Mouse (Mus musculus): Measurements from ENCODE around the gene Fam45a. TPM values are rescaled to one million over a fixed set of nuclear protein-coding genes. Genes with fewer than 3 reads are reported as not detected.

Gene Fam45a
- polyA plus RNA-seq, 1 experiment from 2014 or later, result 39.4 TPM

DNA sequence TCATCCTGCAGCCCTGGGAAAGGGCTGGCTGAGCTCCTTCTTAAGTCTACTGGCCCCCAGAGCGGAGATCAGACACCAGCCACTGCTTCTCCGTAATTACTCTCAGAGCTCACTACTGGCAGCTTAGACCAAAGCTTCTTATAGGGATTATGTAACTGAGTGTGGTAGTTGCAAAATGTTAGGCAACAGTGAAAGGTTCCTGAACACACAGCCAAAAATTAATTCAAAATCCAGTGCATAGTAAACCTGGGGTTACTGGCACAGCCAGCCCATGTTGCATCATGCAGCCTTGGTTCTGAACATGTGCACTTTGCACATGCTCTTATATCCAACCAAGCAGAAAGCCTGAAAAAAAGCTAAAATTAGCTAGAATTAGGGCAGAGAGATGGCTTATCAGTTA is 16.1 kb upstream of the Fam45a start:
- no peak for ATAC-seq (replicated peaks)
- no peak overlapping the region for H3K27ac ChIP-seq
- no peaks in the 10 kb centered on the region for H3K36me3 ChIP-seq (replicated peaks)
- 68% methylated on average over 2 of the region's 2 CpGs for WGBS
- no peak overlapping the region for H3K4me3 ChIP-seq
- no peak overlapping the region for H3K9ac ChIP-seq
- peaks cover 3% of the 10 kb centered on the region; the same call in 1 of the 2 replicates for H3K4me1 ChIP-seq
- H3K9me3 ChIP-seq, result no peaks in the 10 kb centered on the region
- H3K27me3 ChIP-seq (replicated peaks), result no peaks in the 10 kb centered on the region
- H3K4me2 ChIP-seq, result no peak overlapping the region

DNA sequence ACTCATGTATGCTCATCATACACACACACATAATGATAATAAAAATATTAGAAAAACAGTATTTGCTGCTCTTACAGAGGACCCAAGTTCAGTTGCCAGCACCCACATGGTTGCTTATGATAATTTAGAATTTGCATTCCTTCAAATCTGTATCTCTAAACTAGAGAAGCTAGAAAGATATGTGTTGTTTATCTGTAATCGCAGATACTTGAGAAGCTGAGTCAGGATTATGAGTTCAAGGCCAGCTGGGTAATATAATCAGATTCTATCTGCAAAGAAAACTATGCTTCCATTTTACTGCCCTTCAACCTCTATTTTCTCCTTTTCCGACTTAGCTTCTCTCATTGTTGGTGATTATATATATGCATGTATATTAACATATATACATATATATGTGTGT is 14.0 kb upstream of the Fam45a start:
- H3K4me1 ChIP-seq, result no peaks in the 10 kb centered on the region
- H3K9ac ChIP-seq, result no peak overlapping the region
- 96% methylated on average over 2 of the region's 2 CpGs for WGBS
- no peaks in the 10 kb centered on the region for H3K36me3 ChIP-seq (replicated peaks)
- no peaks in the 10 kb centered on the region for H3K9me3 ChIP-seq
- no peak overlapping the region for H3K4me3 ChIP-seq
- ATAC-seq (replicated peaks), result no peak
- no peak overlapping the region for H3K4me2 ChIP-seq
- H3K27ac ChIP-seq, result no peak overlapping the region
- H3K27me3 ChIP-seq (replicated peaks), result no peaks in the 10 kb centered on the region

DNA sequence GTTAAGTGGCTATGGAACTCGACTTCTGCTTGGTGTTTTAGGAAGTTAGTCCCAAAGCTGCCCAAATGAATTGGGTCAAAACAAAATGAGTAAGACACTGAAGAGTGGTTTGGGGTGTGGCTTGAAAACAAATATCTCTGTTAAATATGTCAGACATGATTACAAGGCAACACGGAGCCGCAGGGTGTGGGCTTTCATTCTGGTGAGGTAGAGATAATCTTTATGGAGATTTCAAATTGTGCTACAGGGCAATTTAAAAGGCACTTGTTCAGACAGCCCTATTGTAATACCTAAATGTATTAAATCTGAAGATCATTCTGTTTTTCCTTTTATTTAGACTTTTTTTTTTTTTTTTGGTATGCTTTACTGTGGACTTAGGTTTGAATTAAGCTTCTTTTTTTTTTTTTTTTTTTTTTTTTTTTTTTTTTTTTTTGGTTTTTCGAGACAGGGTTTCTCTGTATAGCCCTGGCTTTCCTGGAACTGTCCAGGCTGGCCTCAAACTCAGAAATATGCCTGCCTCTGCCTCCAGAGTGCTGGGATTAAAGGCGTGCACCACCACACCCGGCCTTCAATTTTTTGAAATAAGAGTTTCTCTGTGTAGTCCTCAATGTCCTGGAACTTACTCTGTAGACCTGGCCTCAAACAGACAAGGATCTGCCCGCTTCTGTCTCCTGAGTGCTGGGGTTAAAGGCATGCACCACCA is 11.4 kb upstream of the Fam45a start:
- 70% methylated on average over 7 of the region's 7 CpGs for WGBS
- no peak overlapping the region for H3K4me2 ChIP-seq
- no peak overlapping the region for H3K27ac ChIP-seq
- no peak overlapping the region for H3K9ac ChIP-seq
- no peaks in the 10 kb centered on the region for H3K9me3 ChIP-seq
- no peaks in the 10 kb centered on the region for H3K27me3 ChIP-seq (replicated peaks)
- H3K4me3 ChIP-seq, result no peak overlapping the region
- H3K4me1 ChIP-seq, result no peaks in the 10 kb centered on the region
- no peaks in the 10 kb centered on the region for H3K36me3 ChIP-seq (replicated peaks)
- no peak for ATAC-seq (replicated peaks)

DNA sequence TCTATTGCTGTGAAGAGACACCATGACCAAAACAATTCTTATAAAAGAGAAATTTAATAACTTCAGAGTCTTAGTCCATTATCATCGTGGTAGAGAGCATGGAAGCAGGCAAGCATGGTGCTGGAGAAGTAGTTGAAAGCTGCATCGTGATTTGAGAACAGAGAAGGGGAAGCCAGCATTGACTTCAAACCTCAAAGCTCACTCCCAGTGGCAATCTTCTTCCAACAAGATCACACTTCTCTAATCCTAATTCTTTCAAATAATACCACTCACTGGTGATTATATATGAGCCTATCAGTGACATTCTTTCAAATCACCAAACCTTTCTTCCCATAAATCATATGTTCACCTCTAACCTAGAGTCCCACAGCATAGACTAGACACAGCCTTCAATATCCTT is 6.5 kb upstream of the Fam45a start:
- Histone ChIP-seq H3K27me3 (replicated peaks) (no peaks in the 10 kb centered on the region), H3K9ac (no peak overlapping the region), H3K4me1 (no peaks in the 10 kb centered on the region), H3K27ac (no peak overlapping the region), H3K4me3 (no peak overlapping the region), H3K36me3 (replicated peaks) (no peaks in the 10 kb centered on the region), H3K9me3 (no peaks in the 10 kb centered on the region), H3K4me2 (no peak overlapping the region)
- ATAC-seq (replicated peaks), result no peak
- 62% methylated on average over 2 of the region's 2 CpGs for WGBS

DNA sequence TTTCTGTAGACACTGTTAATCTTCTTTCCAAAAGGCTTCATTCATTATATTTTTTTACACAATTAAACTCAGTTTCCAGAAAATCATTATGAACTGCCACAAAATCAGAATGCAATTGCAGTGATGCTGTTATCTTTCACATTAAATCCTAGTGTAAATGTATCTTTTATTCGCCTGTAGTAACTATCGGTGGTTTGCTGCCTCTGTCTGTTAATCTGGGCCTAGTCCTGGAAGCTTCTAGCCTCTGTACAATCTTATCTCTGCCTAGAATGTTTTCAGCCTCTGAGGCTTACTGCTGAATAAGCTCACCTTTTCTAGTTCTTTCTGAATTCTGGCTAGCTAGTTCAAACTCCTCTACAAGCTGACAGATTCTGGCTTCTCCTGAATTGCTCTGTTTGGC is 1.5 kb upstream of the Fam45a start:
- Histone ChIP-seq H3K27me3 (replicated peaks) (no peaks in the 10 kb centered on the region), H3K27ac (no peak overlapping the region), H3K9ac (no peak overlapping the region), H3K4me1 (peaks cover 6% of the 10 kb centered on the region), H3K4me3 (no peak overlapping the region), H3K4me2 (no peak overlapping the region), H3K36me3 (replicated peaks) (no peaks in the 10 kb centered on the region), H3K9me3 (no peaks in the 10 kb centered on the region)
- over 99% methylated on average over 2 of the region's 2 CpGs for WGBS
- no peak for ATAC-seq (replicated peaks)

DNA sequence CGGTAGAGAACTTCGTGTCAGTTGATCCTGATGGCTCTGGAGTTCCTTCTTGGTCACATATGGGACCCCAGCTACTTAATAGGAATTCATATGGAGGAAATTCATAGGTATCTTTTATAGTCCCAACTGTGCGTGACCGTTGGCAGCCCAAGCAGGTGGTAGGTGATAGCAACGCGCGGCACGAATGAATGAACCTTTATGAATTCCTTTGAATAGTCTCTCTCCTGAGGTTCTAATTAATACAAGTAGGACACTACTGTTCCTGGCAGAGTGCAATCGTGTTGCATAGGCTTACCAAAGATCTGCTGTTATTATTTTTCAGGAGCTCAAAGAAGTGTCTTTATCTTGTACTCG is 628 bp downstream of the Fam45a start:
- peak overlapping the region; percentile 75 for H3K27ac ChIP-seq
- no peak for ATAC-seq (replicated peaks)
- H3K4me3 ChIP-seq, result peak overlapping the region; percentile 64
- H3K4me2 ChIP-seq, result peak overlapping the region; percentile 52
- H3K4me1 ChIP-seq, result peaks cover 6% of the 10 kb centered on the region
- WGBS, result 18% methylated on average over 10 of the region's 10 CpGs
- H3K27me3 ChIP-seq (replicated peaks), result no peaks in the 10 kb centered on the region
- H3K9me3 ChIP-seq, result no peaks in the 10 kb centered on the region
- H3K36me3 ChIP-seq (replicated peaks), result 0 out of 2 replicates have a peak, but pooled peaks cover 9% of the 10 kb centered on the region
- H3K9ac ChIP-seq, result peak overlapping the region; percentile 75

DNA sequence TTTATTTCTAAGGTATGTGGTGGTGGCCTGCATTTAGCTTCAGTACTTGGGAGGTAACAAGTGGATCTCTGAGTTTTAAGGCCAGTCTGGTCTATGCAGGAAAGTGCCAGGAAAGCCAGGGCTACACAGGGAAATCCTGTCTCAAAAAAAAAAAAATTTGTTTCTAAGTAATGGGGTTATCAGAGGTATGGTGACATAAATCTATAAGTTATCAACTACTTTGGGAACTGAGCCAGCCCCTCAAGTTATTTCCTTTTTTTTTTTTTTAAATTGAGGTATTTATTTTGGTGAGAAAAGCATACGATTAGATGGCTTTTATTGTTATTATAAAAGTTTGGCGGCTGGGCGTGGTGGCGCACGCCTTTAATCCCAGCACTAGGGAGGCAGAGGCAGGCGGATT is 1.7 kb downstream of the Fam45a start:
- no peak overlapping the region for H3K4me2 ChIP-seq
- no peak overlapping the region for H3K4me3 ChIP-seq
- 0 out of 2 replicates have a peak, but pooled peaks cover 10% of the 10 kb centered on the region for H3K36me3 ChIP-seq (replicated peaks)
- peaks cover 6% of the 10 kb centered on the region for H3K4me1 ChIP-seq
- no peak overlapping the region for H3K27ac ChIP-seq
- H3K9ac ChIP-seq, result no peak overlapping the region
- 96% methylated on average over 6 of the region's 6 CpGs for WGBS
- H3K9me3 ChIP-seq, result no peaks in the 10 kb centered on the region
- ATAC-seq (replicated peaks), result no peak
- H3K27me3 ChIP-seq (replicated peaks), result no peaks in the 10 kb centered on the region

DNA sequence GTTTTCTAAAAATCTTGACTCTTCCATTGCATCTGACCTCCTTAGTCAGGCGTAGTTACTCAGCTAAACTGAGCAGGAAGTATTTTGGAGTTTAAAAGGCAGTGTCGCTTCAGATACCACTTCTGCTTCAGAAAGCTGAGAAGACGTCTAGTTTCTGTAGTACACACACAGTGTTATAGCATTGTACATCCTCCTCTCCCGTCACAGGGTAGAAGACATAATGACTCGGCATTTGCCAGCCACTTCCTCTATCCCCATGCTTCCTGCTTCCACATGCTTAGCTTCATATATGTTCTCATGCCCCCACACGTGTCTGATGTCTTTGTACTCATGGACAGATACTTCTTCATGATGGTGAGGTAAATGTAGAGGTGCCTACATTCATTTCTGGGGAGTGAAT is 7.3 kb downstream of the Fam45a start:
- no peak overlapping the region for H3K9ac ChIP-seq
- H3K27me3 ChIP-seq (replicated peaks), result no peaks in the 10 kb centered on the region
- no peaks in the 10 kb centered on the region for H3K9me3 ChIP-seq
- no peak overlapping the region for H3K4me3 ChIP-seq
- no peaks in the 10 kb centered on the region; the same call in 1 of the 2 replicates for H3K4me1 ChIP-seq
- WGBS, result 92% methylated on average over 6 of the region's 6 CpGs
- no peak overlapping the region for H3K27ac ChIP-seq
- no peak for ATAC-seq (replicated peaks)
- H3K4me2 ChIP-seq, result no peak overlapping the region
- peaks cover 34% of the 10 kb centered on the region; the same call in 1 of the 2 replicates for H3K36me3 ChIP-seq (replicated peaks)

DNA sequence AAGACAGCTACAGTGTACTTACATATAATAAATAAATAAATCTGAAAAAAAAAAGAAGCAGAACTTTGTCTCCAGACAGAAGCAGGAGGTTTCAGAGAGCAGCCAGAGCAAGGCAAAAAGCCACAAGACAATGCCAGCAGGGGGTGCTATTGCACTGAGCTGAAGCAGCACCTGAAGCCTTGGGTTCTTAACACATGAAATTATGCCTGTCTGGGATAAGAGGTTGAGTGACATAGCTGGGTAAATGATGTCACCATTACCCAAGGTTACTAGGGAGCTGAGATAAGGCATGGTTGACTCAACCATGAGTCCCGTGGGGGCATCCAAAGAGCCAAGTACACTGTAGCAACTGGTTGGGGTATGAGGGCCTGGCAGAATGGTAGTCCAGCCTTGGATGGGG is 26.4 kb downstream of the Fam45a start:
- no peak; the same call in 1 of the 2 replicates for ATAC-seq (replicated peaks)
- H3K27me3 ChIP-seq (replicated peaks), result no peaks in the 10 kb centered on the region
- 97% methylated on average over 1 of the region's 1 CpGs for WGBS
- H3K27ac ChIP-seq, result no peak overlapping the region
- H3K4me1 ChIP-seq, result no peaks in the 10 kb centered on the region
- peaks cover 40% of the 10 kb centered on the region for H3K36me3 ChIP-seq (replicated peaks)
- H3K4me2 ChIP-seq, result no peak overlapping the region
- no peak overlapping the region for H3K4me3 ChIP-seq
- no peaks in the 10 kb centered on the region for H3K9me3 ChIP-seq
- H3K9ac ChIP-seq, result no peak overlapping the region

DNA sequence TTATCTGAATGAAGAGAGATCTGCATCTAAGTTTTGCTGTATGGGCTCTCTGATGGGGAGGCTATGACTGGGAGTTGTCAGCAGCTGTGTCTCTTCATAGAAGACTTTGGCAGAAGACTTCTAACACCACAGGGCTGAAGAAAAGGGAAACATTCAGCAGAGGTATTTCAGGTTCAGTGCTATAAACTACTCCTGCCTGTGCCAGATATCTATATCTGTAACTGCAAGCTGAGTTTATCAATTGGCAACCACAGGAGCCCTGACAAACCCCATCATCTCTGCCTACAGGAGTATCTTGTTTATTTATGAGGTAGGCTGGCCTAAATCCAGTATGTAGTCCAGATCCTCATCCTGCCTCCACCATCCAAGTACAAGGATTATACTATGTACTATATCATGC is 31.9 kb downstream of the Fam45a start:
- no peak overlapping the region for H3K4me3 ChIP-seq
- ATAC-seq (replicated peaks), result no peak
- no peaks in the 10 kb centered on the region for H3K9me3 ChIP-seq
- no peaks in the 10 kb centered on the region for H3K27me3 ChIP-seq (replicated peaks)
- H3K9ac ChIP-seq, result no peak overlapping the region
- no peaks in the 10 kb centered on the region for H3K4me1 ChIP-seq
- H3K36me3 ChIP-seq (replicated peaks), result peaks cover 16% of the 10 kb centered on the region
- H3K27ac ChIP-seq, result no peak overlapping the region
- no peak overlapping the region for H3K4me2 ChIP-seq

DNA sequence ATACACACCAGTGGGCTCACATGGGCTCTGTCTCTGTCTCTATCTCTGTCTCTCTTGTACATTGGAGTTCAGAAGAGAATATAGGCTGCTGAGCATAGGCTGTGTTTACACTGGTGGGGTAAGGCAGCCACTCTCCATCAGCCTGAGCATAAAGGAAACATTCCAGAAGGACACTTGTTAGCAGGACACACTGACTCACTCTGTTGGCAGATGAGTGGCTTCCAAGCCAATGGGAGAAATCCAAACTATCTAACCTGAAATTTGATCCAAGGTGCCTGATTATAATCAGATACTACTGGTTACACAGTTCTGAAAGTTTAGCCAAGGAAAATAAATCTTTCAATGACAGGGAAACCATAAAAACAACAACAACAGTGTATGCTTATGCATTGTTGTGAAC is 34.3 kb downstream of the Fam45a start:
- no peaks in the 10 kb centered on the region for H3K4me1 ChIP-seq
- no peak overlapping the region for H3K9ac ChIP-seq
- no peaks in the 10 kb centered on the region for H3K9me3 ChIP-seq
- H3K4me3 ChIP-seq, result no peak overlapping the region
- no peaks in the 10 kb centered on the region for H3K27me3 ChIP-seq (replicated peaks)
- H3K36me3 ChIP-seq (replicated peaks), result 0 out of 2 replicates have a peak, but pooled peaks cover 3% of the 10 kb centered on the region
- ATAC-seq (replicated peaks), result no peak
- no peak overlapping the region for H3K27ac ChIP-seq
- no peak overlapping the region for H3K4me2 ChIP-seq

DNA sequence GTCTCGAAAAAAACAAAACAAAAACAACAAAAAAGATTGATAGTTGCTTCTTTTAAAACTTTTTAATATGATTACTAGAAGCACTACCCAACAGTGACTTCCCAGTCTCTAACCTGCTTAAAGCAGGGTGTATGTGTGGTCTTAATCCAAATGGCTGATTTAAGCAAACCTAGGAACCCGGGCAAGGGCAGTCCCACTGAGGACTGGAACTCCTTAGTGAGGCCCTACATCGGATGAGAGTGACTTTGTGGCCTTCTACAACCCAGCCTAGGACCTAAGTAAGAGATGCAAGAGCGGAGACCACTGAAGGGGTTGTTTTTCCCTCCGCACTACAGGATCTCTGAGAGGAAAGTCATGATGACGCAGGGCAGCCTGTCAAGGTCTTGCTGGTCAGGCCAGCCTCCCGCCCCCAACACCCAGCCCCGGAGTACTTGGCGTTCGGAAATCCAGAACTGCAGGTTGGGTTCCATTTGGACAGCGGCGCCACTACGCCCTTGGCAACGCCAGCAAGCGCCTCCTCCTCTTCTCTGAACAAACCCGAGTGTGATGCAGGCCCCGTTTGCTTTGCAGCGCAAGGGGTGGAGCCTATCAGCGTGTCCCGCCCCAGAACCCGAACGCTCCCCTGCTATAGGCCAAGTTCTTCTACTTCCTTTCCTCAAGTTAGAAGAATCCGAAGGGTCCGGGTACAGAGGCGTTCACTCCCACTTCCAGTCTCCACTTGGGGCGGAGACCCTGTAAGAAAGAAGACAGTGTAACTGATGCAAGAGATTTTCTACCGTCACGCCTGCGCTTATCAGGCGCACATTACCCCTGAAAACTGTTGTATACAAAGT is 49.7 kb downstream of the Fam45a start, which contains the start of gene Sfxn4:
TSS of gene Sfxn4 (minus strand) at position 612 of the 833 bp plus-strand sequence.
- Histone ChIP-seq H3K36me3 (replicated peaks) (0 out of 2 replicates have a peak, but pooled peaks cover 4% of the 10 kb centered on the region), H3K4me1 (peaks cover 11% of the 10 kb centered on the region; the same call in 1 of the 2 replicates), H3K27me3 (replicated peaks) (no peaks in the 10 kb centered on the region), H3K27ac (peak within 1 kb of the TSS; percentile 73), H3K9ac (peak within 1 kb of the TSS; percentile 69), H3K4me3 (peak within 1 kb of the TSS; percentile 68), H3K9me3 (no peaks in the 10 kb centered on the region), H3K4me2 (peak within 1 kb of the TSS; percentile 77)
- peak; percentile 99 for ATAC-seq (replicated peaks)
- 2% methylated on average over 30 of the region's 30 CpGs for WGBS

Measured in midbrain, embryonic 15.5 days (tissue).